Mouse (Mus musculus): Measurements from ENCODE around the gene Vmn1r14. TPM values are rescaled to one million over a fixed set of nuclear protein-coding genes. Genes with fewer than 3 reads are reported as not detected.

Vmn1r14 gene
- polyA plus RNA-seq, 1 experiment from 2014 or later, result not detected

Other genes with a start within 250 kb of the Vmn1r14 start
- not detected in 2 replicates for gene Vmn1r6, start 234.4 kb upstream of the Vmn1r14 start, polyA plus RNA-seq (2014; fragmentation: Nextera tagmentation; extraction: Ambion mirVana)
- not detected in 2 replicates for gene Vmn1r7, start 206.4 kb upstream of the Vmn1r14 start, polyA plus RNA-seq (2014; fragmentation: Nextera tagmentation; extraction: Ambion mirVana)
- not detected in 2 replicates for gene Vmn1r8, start 199.4 kb upstream of the Vmn1r14 start, polyA plus RNA-seq (2014; fragmentation: Nextera tagmentation; extraction: Ambion mirVana)
- gene Vmn1r9, start 164.9 kb upstream of the Vmn1r14 start, polyA plus RNA-seq (2014; fragmentation: Nextera tagmentation; extraction: Ambion mirVana), result not detected in 2 replicates
- gene Vmn1r10, start 122.2 kb upstream of the Vmn1r14 start, polyA plus RNA-seq (2014; fragmentation: Nextera tagmentation; extraction: Ambion mirVana), result not detected in 2 replicates
- not detected in 2 replicates for gene Vmn1r11, start 98.2 kb upstream of the Vmn1r14 start, polyA plus RNA-seq (2014; fragmentation: Nextera tagmentation; extraction: Ambion mirVana)
- not detected in 2 replicates for gene Vmn1r12, start 74.8 kb upstream of the Vmn1r14 start, polyA plus RNA-seq (2014; fragmentation: Nextera tagmentation; extraction: Ambion mirVana)
- not detected in 2 replicates for gene Vmn1r13, start 28.4 kb upstream of the Vmn1r14 start, polyA plus RNA-seq (2014; fragmentation: Nextera tagmentation; extraction: Ambion mirVana)
- not detected in 2 replicates for gene Vmn1r15, start 26.3 kb downstream of the Vmn1r14 start, polyA plus RNA-seq (2014; fragmentation: Nextera tagmentation; extraction: Ambion mirVana)
- gene Vmn1r16, start 97.8 kb downstream of the Vmn1r14 start, polyA plus RNA-seq (2014; fragmentation: Nextera tagmentation; extraction: Ambion mirVana), result not detected in 2 replicates
- not detected in 2 replicates for gene Vmn1r17, start 132.0 kb downstream of the Vmn1r14 start, polyA plus RNA-seq (2014; fragmentation: Nextera tagmentation; extraction: Ambion mirVana)
- not detected in 2 replicates for gene Vmn1r18, start 164.1 kb downstream of the Vmn1r14 start, polyA plus RNA-seq (2014; fragmentation: Nextera tagmentation; extraction: Ambion mirVana)
- not detected in 2 replicates for gene Vmn1r19, start 172.1 kb downstream of the Vmn1r14 start, polyA plus RNA-seq (2014; fragmentation: Nextera tagmentation; extraction: Ambion mirVana)
- gene Vmn1r20, start 197.2 kb downstream of the Vmn1r14 start, polyA plus RNA-seq (2014; fragmentation: Nextera tagmentation; extraction: Ambion mirVana), result not detected in 2 replicates